Mouse (Mus musculus) heart, postnatal 25 days (tissue): ENCODE data around the gene Gpcpd1. TPM values are rescaled to one million over a fixed set of nuclear protein-coding genes. Genes with fewer than 3 reads are reported as not detected.
A peak's percentile ranks its signal among the peaks of the same experiment; 100 is the strongest.
"Not testable (repeated sequence)": the region's sequence is repeated elsewhere in the genome, so short reads cannot be mapped to it uniquely, and the experiment has no call there.

Experiments
- DNase-seq: peaks from one replicate; pipeline ENCODE4 v3.0.0; 2022; ENCODE audit warnings: low spot score
- intact Hi-C: fragments of 180-260 bp; cut with DNase I; formaldehyde crosslinking; loops from one replicate; pipeline ENCODE4 v1.15.1; 2025
- total RNA-seq, 2 experiments: library from RNA; stranded (reverse); gene quantifications; 2 replicates each; pipeline ENCODE4 v1.2.3; 2021

The Gpcpd1 gene
- 100 to 1,000 TPM; 183 to 239 TPM for total RNA-seq

DNA sequence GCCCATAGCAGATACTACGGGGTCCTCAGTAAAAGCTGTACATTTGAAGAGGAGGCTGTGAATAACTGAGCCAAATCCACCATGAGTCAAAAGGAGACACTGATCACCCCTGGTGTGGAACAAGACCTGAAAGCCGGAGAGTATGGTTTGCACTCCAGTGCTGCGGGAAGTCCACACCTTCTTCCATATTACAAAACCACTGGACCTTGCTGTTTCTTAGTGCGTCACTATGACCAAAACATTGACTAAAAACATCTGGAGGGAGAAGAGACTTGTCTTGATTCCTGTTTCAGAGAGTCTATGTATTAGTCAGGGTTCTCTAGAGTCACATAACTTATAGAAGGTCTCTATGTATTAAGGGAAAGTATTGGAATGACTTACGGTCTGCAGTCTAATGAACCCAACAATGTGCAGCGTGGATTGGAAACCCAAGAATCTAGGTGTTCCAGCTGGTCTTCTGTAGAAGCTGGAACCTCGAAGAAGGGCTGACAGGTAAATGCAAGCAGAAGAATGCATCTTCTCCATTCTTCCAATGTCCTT is at the start of gene Gpcpd1:
Gpcpd1 (minus strand) TSS at position 490 of the 540 bp plus-strand sequence.
- intact Hi-C loops: no loop called here

DNA sequence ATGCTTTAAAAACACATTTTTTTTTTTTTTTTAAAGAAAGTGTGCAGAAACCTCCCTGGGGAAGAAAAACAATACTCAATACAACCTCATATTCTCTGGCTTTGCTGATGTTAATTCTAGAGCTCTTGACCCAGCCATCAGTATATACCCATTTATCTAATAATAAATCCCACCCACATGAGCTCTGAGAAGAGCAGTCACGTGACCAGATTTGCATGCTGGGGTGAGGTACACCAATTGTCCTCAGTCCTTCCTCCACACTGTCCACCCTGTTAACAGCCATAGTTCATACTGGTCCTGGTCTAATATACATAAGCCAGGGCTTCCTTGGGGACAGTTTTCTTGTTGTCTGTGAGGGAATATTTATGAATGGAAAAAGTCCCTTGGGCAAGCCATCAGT is 49.0 kb upstream of the Gpcpd1 start:
- intact Hi-C loops: no loop called here
- no peak for DNase-seq

More for the DNA sequence above, at the start of gene Gpcpd1:
- DNase-seq: no peak

DNA sequence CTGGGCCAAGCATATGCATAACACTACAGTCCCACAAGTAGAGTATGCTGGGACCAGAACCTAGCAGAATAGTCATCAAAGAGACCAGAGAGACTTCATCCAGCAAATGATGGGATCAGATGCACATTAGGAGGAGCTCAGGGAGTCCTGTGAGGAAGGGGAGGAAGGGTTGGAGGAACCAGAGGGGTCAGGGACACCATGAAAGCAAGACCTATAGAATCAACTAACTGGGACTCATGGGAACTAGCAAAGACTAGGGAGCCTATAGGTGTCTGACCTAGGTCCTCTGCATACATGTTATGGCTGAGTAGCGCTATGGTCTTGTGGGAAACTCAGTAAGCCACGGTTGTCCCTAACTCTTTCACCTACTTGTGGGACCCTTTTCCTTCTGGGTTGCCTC is 41.1 kb upstream of the Gpcpd1 start:
- DNase-seq: no peak
- intact Hi-C loops: no loop called here

DNA sequence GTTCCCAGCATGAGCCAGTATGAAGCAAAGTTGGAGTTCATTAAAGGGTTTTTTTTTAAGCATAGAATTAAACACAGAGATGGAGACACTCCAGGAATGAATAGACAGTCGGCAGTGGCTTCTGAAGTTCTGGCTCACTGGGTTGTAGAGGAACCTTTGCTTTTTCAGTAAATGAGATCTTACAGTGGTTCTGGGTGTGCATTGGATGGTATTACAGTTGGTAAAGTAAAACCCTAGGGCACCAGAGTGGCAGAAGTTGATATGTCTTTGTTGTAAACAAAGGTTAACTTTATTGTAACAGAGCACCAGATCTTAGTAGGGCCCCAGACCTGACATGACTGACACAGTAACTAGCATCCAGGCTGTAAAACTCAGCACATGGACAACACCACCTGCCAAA is 35.6 kb upstream of the Gpcpd1 start:
- no peak for DNase-seq
- intact Hi-C loops: no loop called here

GRCm38 (mm10) chr2:132617693-132618092 is 30.2 kb upstream of the Gpcpd1 start:
- intact Hi-C loops: no loop called here
- no peak for DNase-seq

- intact Hi-C loops: no loop called here
- DNase-seq: no peak
Measured at GRCm38 (mm10) chr2:132613581-132614188, 26.2 kb upstream of the Gpcpd1 start.

DNA sequence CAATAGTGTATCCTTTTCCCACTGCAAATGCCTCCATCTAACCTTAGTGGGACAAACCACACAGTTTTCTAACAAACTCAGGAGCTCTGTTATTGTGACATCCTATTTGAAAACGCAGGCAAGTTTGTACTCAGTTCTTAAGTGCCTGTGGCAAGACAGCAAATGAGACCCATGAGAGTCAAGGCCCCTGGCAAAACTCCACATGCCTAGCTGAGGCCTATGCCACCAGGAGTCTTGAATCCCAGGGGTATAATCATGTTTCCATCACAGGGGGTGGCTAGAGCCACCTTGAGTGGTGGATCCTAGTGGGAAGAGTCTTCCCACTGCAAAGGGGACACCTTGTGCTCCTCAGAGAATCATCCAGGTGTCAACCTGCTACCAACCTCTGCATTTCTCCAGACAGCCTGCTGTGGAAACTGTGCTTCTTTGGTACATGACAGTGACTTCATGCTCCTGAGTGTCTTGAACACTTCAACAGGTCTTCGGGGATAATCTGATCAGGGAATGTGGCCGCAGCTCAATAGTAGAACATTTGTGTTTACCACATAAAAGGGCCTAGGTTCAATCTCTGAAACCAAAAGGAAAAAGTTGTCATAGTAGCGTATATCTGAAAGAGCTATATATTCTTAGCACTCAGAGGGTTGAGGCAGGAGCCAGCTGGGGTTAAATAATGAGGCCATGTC is 24.2 kb upstream of the Gpcpd1 start:
- intact Hi-C loops: no loop called here
- no peak for DNase-seq

- DNase-seq: peak; percentile 7
- intact Hi-C loops: no loop called here
Measured at GRCm38 (mm10) chr2:132607141-132608093, 19.9 kb upstream of the Gpcpd1 start.

DNA sequence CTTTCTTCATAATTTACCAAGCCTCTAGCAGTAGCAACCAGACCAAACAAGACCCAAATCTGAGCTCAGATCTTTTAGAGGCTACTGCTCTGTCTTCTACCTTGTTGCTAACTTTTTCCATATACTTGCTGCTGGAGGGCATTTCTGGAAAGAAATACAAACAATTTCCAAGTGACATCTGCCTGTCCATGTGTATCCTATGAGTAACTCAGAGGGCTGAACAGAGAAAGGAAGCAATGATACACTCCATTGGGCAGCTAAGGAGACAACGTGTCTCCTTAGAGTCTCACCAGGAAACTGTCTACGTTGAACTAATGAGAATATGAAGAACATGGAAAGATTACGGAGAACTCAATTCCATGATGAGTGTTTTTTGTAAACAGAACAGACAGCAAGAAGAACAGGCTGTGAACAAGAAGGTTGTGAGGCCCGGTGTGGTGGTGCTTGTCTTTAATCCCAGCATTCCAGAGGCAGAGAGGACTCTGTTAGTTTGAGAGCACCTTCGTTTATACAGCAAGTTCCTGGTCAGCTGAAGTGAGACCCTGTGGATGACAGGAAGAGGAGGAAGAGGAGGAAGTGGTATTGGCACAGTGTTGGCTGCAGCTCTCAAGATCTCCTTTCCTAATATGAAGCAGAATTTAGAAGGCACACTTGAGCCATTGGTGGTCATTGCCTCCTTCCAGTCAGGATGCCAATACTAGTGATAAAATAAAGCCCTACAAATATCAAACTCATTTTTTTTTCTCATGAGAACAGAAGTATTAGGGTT is 18.4 kb upstream of the Gpcpd1 start:
- intact Hi-C loops: no loop called here
- DNase-seq: no peak

- intact Hi-C loops: no loop called here
- DNase-seq: no peak
Measured at GRCm38 (mm10) chr2:132604922-132605321, 17.4 kb upstream of the Gpcpd1 start.

GRCm38 (mm10) chr2:132603706-132604105 is 16.2 kb upstream of the Gpcpd1 start:
- no peak for DNase-seq
- intact Hi-C loops: no loop called here

DNA sequence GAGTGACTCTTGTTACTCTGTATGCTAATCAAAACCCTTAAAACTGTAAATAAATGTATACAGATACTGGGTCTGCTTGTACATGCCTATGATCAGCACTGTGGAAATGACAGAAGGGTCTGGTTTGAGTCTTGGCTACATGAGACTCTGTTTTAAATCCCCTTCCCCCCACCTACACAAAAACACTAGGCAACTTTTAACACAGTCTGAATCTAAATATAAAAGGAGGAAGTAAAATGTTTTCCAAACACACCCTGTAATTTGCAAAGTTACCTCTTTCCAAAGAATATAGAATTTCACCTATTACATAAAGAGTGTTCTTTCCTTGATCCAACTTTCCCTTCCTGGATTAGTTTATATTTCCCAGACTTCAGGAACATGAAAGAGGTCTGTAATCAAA is 14.2 kb upstream of the Gpcpd1 start:
- intact Hi-C loops: no loop called here
- no peak for DNase-seq

DNA sequence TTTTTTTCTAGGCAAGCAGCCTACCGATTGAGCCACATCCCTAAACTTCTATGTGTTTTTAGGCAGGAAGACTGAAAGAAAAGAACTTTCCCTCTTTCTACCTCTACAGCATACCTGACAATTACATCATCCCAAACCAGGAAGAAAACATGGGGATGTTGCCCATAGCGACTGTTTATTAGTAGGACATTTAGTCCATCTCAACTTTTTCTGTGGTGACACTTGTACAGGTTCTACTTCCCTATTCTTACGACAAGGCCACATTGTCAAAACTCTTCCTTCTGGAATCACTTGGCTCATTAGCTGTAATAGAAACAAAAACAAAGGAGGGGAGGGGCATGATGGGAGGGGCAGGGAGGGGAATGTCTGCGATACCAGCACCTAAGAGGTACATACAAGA is 12.6 kb upstream of the Gpcpd1 start:
- intact Hi-C loops: no loop called here
- no peak for DNase-seq

GRCm38 (mm10) chr2:132599127-132599526 is 11.6 kb upstream of the Gpcpd1 start:
- intact Hi-C loops: no loop called here
- DNase-seq: peak; percentile 68

- intact Hi-C loops: no loop called here
- no peak for DNase-seq
Measured at GRCm38 (mm10) chr2:132597866-132598480, 10.4 kb upstream of the Gpcpd1 start.

GRCm38 (mm10) chr2:132597226-132597625 is 9.7 kb upstream of the Gpcpd1 start:
- intact Hi-C loops: no loop called here
- no peak for DNase-seq

- intact Hi-C loops: no loop called here
- no peak for DNase-seq
Measured at GRCm38 (mm10) chr2:132595601-132596235, 8.2 kb upstream of the Gpcpd1 start.

DNA sequence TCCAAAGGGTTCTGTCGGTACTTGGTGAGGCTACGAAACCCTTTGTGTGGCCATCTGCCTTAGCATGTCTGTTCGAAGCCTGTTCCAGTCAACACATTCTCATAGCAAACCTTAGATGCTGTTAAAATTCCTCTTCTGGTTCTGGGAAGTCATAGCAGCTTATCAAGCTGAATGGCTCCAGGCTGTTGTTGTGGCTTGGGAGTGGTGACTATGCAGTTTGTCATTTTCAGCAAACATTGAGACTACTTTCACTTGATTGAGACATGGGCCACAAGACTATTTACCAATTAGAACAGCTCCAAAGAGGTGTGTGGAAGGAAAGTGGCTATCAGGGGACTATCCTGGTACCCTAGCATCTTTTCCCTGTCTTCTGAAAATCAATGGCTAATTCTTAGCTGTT is 4.6 kb upstream of the Gpcpd1 start:
- DNase-seq: no peak
- intact Hi-C loops: no loop called here

- DNase-seq, intact Hi-C loops: not testable (repeated sequence)
Measured at GRCm38 (mm10) chr2:132591579-132591978, 4.0 kb upstream of the Gpcpd1 start.
